Mouse (Mus musculus) erythroblast, embryonic 14.5 days (primary cell): ENCODE measurements around the gene Rbm3.

Experiments
- GATA1 ChIP-seq: IDR thresholded peaks from 2 replicates; pipeline ENCODE4 v1.6.1; 2012; ENCODE audit warnings: low read length, inconsistent platforms, mixed read lengths
- TAL1 ChIP-seq: IDR thresholded peaks from 3 replicates; pipeline ENCODE4 v1.6.1; 2012; ENCODE audit warnings: low read length, inconsistent platforms, mixed read lengths

DNA sequence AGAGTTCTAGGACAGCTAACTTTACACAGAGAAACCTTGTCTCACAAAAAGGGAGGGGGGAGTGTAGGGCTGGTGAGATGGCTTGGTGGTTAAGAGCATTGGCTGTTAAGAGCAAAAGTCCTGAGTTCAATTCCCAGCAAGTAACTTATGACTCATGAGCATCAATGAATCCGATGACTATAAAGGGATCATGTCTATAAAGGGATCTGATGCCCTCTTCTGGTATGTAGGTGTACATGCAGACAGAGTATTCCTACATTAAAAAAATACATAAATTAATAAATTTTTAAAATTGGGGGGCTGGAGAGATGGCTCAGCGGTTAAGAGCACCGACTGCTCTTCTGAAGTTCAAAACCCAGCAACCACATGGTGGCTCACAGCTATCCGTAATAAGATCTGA is 30.4 kb downstream of the Rbm3 start:
- TF ChIP-seq GATA1 (no peak), TAL1 (no peak)
